Mouse (Mus musculus): ENCODE data around the gene Gm20388.
A peak's percentile ranks its signal among the peaks of the same experiment; 100 is the strongest.

Gm20388 gene

GRCm38 (mm10) chr8:121877212-121877611 is 1966.6 kb downstream of the Gm20388 start:
- no peak for DNase-seq (ENCODE audit: low spot score)

- no peak for DNase-seq (ENCODE audit: low spot score)
These were observed 1967.3 kb downstream of the Gm20388 start for GRCm38 (mm10) chr8:121877828-121878480.

- no peak for DNase-seq (ENCODE audit: low spot score)
These were observed 1969.1 kb downstream of the Gm20388 start for GRCm38 (mm10) chr8:121879712-121880111.

GRCm38 (mm10) chr8:121880818-121881217 is 1970.2 kb downstream of the Gm20388 start:
- DNase-seq (ENCODE audit: low spot score), result no peak

- DNase-seq (ENCODE audit: low spot score), result no peak
These were observed 1971.3 kb downstream of the Gm20388 start for GRCm38 (mm10) chr8:121881921-121882320.

- DNase-seq (ENCODE audit: low spot score), result no peak
These were observed 1973.5 kb downstream of the Gm20388 start for GRCm38 (mm10) chr8:121884181-121884580.

GRCm38 (mm10) chr8:121885001-121885400 is 1974.4 kb downstream of the Gm20388 start:
- no peak for DNase-seq (ENCODE audit: low spot score)

- DNase-seq (ENCODE audit: low spot score), result no peak
These were observed 1974.8 kb downstream of the Gm20388 start for GRCm38 (mm10) chr8:121885433-121885832.

- DNase-seq (ENCODE audit: low spot score), result no peak
These were observed 1976.9 kb downstream of the Gm20388 start for GRCm38 (mm10) chr8:121887547-121887946.

- DNase-seq (ENCODE audit: low spot score), result no peak
These were observed 1978.7 kb downstream of the Gm20388 start for GRCm38 (mm10) chr8:121889317-121889716.

GRCm38 (mm10) chr8:121889810-121890785 is 1979.5 kb downstream of the Gm20388 start:
- DNase-seq (ENCODE audit: low spot score), result no peak

- no peak for DNase-seq (ENCODE audit: low spot score)
These were observed 1982.2 kb downstream of the Gm20388 start for GRCm38 (mm10) chr8:121892875-121893274.

GRCm38 (mm10) chr8:121895910-121896309 is 1985.3 kb downstream of the Gm20388 start:
- no peak for DNase-seq (ENCODE audit: low spot score)

GRCm38 (mm10) chr8:121896476-121897145 is 1986.0 kb downstream of the Gm20388 start:
- no peak for DNase-seq (ENCODE audit: low spot score)

GRCm38 (mm10) chr8:121897205-121897604 is 1986.6 kb downstream of the Gm20388 start:
- no peak for DNase-seq (ENCODE audit: low spot score)

GRCm38 (mm10) chr8:121897871-121898381 is 1987.3 kb downstream of the Gm20388 start:
- DNase-seq (ENCODE audit: low spot score), result peak; percentile 23

- peak; percentile 67 for DNase-seq (ENCODE audit: low spot score)
These were observed 1987.8 kb downstream of the Gm20388 start for GRCm38 (mm10) chr8:121898401-121898931.

- DNase-seq (ENCODE audit: low spot score), result no peak
These were observed 1988.8 kb downstream of the Gm20388 start for GRCm38 (mm10) chr8:121899180-121900044.

GRCm38 (mm10) chr8:121901498-121902236 is 1991.0 kb downstream of the Gm20388 start:
- DNase-seq (ENCODE audit: low spot score), result peak; percentile 25

GRCm38 (mm10) chr8:121903977-121904376 is 1993.3 kb downstream of the Gm20388 start:
- no peak for DNase-seq (ENCODE audit: low spot score)

Data from urinary bladder, postnatal 25 days (tissue).